Mouse (Mus musculus) embryonic facial prominence, embryonic 13.5 days (tissue): ENCODE data around the gene Schip1. TPM values are rescaled to one million over a fixed set of nuclear protein-coding genes. Genes with fewer than 3 reads are reported as not detected.

Source experiments
- ATAC-seq: fragments of 200-750 bp; cut with Nextera tagmentation; 2 replicates; pipeline ENCODE4 v1.8.0; 2017; ENCODE audit warnings: low read depth; ENCODE audit not compliant: insufficient number of reproducible peaks, insufficient read depth, low FRiP score, low TSS enrichment
- H3K27ac ChIP-seq: fragments of 300-500 bp; sonication (generic); 2 replicates; pipeline ENCODE4 v1.5.1; 2015; ENCODE audit warnings: moderate library complexity, mild to moderate bottlenecking, inconsistent platforms
- H3K27me3 ChIP-seq: fragments of 300-500 bp; sonication (generic); 2 replicates; pipeline ENCODE4 v1.6.1; 2015; ENCODE audit warnings: mild to moderate bottlenecking, inconsistent platforms
- H3K36me3 ChIP-seq: fragments of 300-500 bp; sonication (generic); 2 replicates; pipeline ENCODE4 v1.6.1; 2015; ENCODE audit warnings: mild to moderate bottlenecking, inconsistent platforms
- H3K4me1 ChIP-seq: fragments of 300-500 bp; sonication (generic); 2 replicates; pipeline ENCODE4 v1.6.1; 2015; ENCODE audit warnings: inconsistent platforms
- H3K4me2 ChIP-seq: fragments of 300-500 bp; sonication (generic); 2 replicates; pipeline ENCODE4 v1.6.1; 2015; ENCODE audit warnings: moderate library complexity, mild to moderate bottlenecking, inconsistent platforms
- H3K4me3 ChIP-seq: fragments of 300-500 bp; sonication (generic); 2 replicates; pipeline ENCODE4 v1.5.1; 2015; ENCODE audit warnings: mild to moderate bottlenecking, inconsistent platforms
- H3K9ac ChIP-seq: fragments of 300-500 bp; sonication (generic); 2 replicates; pipeline ENCODE4 v1.6.1; 2015; ENCODE audit warnings: mild to moderate bottlenecking, inconsistent platforms
- H3K9me3 ChIP-seq: fragments of 300-500 bp; sonication (generic); 2 replicates; pipeline ENCODE4 v1.6.1; 2016; ENCODE audit warnings: inconsistent platforms
- WGBS: fragments of 180-500 bp; shearing (Covaris S2); methylation state at CpG from one replicate; pipeline ENCODE4 v1.1.7; 2015; ENCODE audit warnings: mixed read lengths; 5-methylcytosine and 5-hydroxymethylcytosine counted together
- polyA plus RNA-seq: library from polyadenylated mRNA; unstranded; fragments of >200 nt; fragmentation: Nextera tagmentation; extraction: Ambion mirVana; gene quantifications from 2 replicates; pipeline ENCODE4 v1.2.1, GENCODE M21; 2015

Gene Schip1
- polyA plus RNA-seq, 1 experiment from 2014 or later: 20.5 TPM

DNA sequence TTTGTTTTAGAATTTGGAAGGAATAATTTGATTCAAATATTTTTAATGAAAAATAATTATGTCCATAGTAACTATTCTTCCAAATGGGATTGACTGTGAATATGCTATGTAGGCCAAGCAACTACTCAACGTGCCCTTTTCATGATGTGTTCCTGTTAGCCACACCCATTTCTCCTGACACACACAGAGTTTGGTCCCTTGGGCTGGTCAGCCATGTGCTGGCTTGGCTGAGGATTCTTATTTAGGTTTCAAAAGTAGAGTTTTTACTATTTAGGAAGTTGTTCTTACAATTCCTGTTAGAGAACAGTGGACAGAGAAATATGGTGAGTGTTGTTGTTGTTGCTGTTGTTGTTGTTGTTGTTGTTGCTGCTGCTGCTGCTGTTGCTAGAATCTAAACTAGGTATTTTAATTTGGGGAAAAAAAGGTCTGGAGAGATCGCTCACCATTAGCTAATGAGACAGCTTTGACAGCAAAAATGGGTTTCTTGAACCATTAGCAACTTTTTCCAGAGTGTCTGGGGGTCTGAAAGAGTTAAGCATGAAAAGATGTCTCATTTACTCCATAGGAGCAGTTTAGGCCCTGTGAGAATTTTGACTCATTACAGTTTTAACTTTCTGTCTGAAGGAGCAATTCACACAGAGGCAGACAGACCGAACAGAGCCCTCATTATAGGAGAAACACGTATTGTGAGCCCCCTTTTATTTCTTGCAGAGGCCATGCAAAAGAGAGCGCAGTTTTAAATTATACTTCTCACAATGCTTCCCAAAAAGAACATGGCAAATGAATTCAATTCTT, 74.4 kb downstream of the Schip1 start:
- Histone ChIP-seq H3K9me3 (no peaks in the 10 kb centered on the region), H3K4me1 (no peaks in the 10 kb centered on the region), H3K36me3 (no peaks in the 10 kb centered on the region), H3K4me2 (no peak overlapping the region), H3K4me3 (no peak overlapping the region), H3K27ac (no peak overlapping the region), H3K27me3 (no peaks in the 10 kb centered on the region), H3K9ac (no peak overlapping the region)
- no peak for ATAC-seq
- 64% methylated on average over 5 of the region's 5 CpGs for WGBS

- Histone ChIP-seq H3K36me3 (no peaks in the 10 kb centered on the region), H3K4me2 (no peak overlapping the region), H3K27me3 (no peaks in the 10 kb centered on the region), H3K4me1 (no peaks in the 10 kb centered on the region), H3K9ac (no peak overlapping the region), H3K9me3 (no peaks in the 10 kb centered on the region), H3K27ac (no peak overlapping the region), H3K4me3 (no peak overlapping the region)
- WGBS: 83% methylated on average over 8 of the region's 8 CpGs
- ATAC-seq: no peak
These were observed 86.1 kb downstream of the Schip1 start for GRCm38 (mm10) chr3:68150688-68151087.

DNA sequence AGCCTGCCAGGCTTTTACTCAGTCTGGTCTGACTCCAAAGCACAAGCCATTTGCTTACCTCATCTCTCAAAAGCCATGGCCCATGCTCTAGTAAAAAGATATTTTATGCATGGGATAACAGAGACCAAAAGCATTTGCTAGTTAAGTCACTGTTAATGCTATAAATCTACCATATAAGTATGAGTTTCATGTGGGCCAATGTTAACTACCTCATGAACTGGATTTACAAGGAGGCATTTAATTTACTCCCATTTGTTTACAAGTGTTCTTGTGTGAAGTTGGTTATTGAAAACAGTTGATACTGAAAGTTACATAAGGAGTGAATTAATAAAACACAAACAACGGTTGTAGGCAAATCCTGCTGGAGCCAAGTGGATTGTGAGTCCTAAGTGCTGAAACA, 95.6 kb downstream of the Schip1 start:
- Histone ChIP-seq H3K4me2 (no peak overlapping the region), H3K9ac (no peak overlapping the region), H3K9me3 (no peaks in the 10 kb centered on the region), H3K4me3 (no peak overlapping the region), H3K27ac (no peak overlapping the region), H3K27me3 (no peaks in the 10 kb centered on the region), H3K36me3 (no peaks in the 10 kb centered on the region), H3K4me1 (no peaks in the 10 kb centered on the region)
- WGBS: 40% methylated on average over 1 of the region's 1 CpGs
- no peak for ATAC-seq

GRCm38 (mm10) chr3:68160760-68161159, 96.2 kb downstream of the Schip1 start:
- ATAC-seq: no peak
- WGBS: 76% methylated on average over 3 of the region's 3 CpGs
- no peaks in the 10 kb centered on the region for H3K9me3 ChIP-seq
- no peaks in the 10 kb centered on the region for H3K36me3 ChIP-seq
- H3K4me2 ChIP-seq: no peak overlapping the region
- H3K27me3 ChIP-seq: no peaks in the 10 kb centered on the region
- H3K27ac ChIP-seq: no peak overlapping the region
- no peak overlapping the region for H3K4me3 ChIP-seq
- H3K9ac ChIP-seq: no peak overlapping the region
- H3K4me1 ChIP-seq: no peaks in the 10 kb centered on the region

GRCm38 (mm10) chr3:68178248-68178647, 113.6 kb downstream of the Schip1 start:
- H3K9ac ChIP-seq: no peak overlapping the region
- no peak for ATAC-seq
- H3K9me3 ChIP-seq: no peaks in the 10 kb centered on the region
- H3K4me3 ChIP-seq: no peak overlapping the region
- H3K4me2 ChIP-seq: no peak overlapping the region
- H3K4me1 ChIP-seq: no peaks in the 10 kb centered on the region
- no peaks in the 10 kb centered on the region for H3K27me3 ChIP-seq
- no peaks in the 10 kb centered on the region for H3K36me3 ChIP-seq
- WGBS: 73% methylated on average over 1 of the region's 1 CpGs
- no peak overlapping the region for H3K27ac ChIP-seq

- 59% methylated on average over 8 of the region's 8 CpGs for WGBS
- no peak overlapping the region for H3K4me2 ChIP-seq
- H3K27me3 ChIP-seq: no peaks in the 10 kb centered on the region
- no peak overlapping the region for H3K27ac ChIP-seq
- no peaks in the 10 kb centered on the region for H3K36me3 ChIP-seq
- H3K4me1 ChIP-seq: no peaks in the 10 kb centered on the region
- no peak for ATAC-seq
- H3K9me3 ChIP-seq: no peaks in the 10 kb centered on the region
- H3K4me3 ChIP-seq: no peak overlapping the region
- no peak overlapping the region for H3K9ac ChIP-seq
These were observed 122.9 kb downstream of the Schip1 start for GRCm38 (mm10) chr3:68187471-68187870.

DNA sequence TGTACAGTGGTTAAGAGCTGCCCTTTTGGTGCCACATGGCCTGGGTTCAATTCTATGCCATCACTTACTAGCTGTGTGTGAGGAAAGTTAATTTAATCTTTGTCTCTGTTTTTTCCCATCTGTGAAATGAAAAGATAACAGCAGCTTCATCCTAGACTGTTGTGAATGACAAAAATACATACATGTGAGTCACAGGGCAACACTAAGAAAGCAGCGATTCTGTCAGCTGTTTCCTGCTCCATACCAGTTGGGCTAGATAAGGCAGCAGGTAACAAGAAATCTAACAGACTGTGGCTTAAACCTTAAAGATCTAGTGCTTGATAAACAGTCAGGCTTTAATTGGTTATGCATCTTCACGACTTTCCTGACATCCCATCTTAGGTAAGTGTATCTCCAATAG, 124.5 kb downstream of the Schip1 start:
- no peak overlapping the region for H3K27ac ChIP-seq
- H3K4me3 ChIP-seq: no peak overlapping the region
- H3K4me2 ChIP-seq: no peak overlapping the region
- ATAC-seq: no peak
- H3K4me1 ChIP-seq: no peaks in the 10 kb centered on the region
- WGBS: 80% methylated on average over 2 of the region's 2 CpGs
- H3K9ac ChIP-seq: no peak overlapping the region
- H3K27me3 ChIP-seq: no peaks in the 10 kb centered on the region
- H3K9me3 ChIP-seq: no peaks in the 10 kb centered on the region
- no peaks in the 10 kb centered on the region for H3K36me3 ChIP-seq

DNA sequence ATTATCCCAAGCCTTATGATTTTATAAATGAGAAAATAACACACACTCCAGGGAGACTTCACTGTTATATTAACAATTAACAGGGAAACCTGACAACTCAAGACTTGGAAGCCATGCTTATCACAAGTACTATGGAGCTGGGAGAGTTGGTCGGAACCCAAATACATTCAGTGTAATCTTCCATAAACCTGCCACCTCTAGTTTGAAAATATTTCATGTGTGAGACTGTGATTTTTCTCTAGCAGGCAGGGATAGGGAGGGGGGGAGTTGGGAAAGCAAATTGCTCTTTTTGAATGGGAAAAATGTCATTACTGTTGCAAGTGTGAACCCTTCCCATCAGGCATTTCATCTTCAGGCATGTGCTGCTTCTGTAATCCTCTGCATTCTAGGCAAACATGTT, 132.3 kb downstream of the Schip1 start:
- no peak for ATAC-seq
- no peaks in the 10 kb centered on the region for H3K36me3 ChIP-seq
- H3K4me1 ChIP-seq: no peaks in the 10 kb centered on the region
- H3K9ac ChIP-seq: no peak overlapping the region
- no peak overlapping the region for H3K4me2 ChIP-seq
- H3K27ac ChIP-seq: no peak overlapping the region
- no peak overlapping the region for H3K4me3 ChIP-seq
- no peaks in the 10 kb centered on the region for H3K9me3 ChIP-seq
- 94% methylated on average over 1 of the region's 1 CpGs for WGBS
- no peaks in the 10 kb centered on the region for H3K27me3 ChIP-seq

- H3K4me2 ChIP-seq: no peak overlapping the region
- WGBS: 43% methylated on average over 1 of the region's 1 CpGs
These were observed 136.6 kb downstream of the Schip1 start for GRCm38 (mm10) chr3:68201214-68201613.

GRCm38 (mm10) chr3:68202162-68202902, 137.7 kb downstream of the Schip1 start:
- no peak overlapping the region for H3K4me2 ChIP-seq
- no peak overlapping the region for H3K4me3 ChIP-seq
- ATAC-seq: no peak
- no peaks in the 10 kb centered on the region for H3K27me3 ChIP-seq
- H3K27ac ChIP-seq: no peak overlapping the region
- no peaks in the 10 kb centered on the region for H3K36me3 ChIP-seq
- 80% methylated on average over 4 of the region's 4 CpGs for WGBS
- no peak overlapping the region for H3K9ac ChIP-seq
- no peaks in the 10 kb centered on the region for H3K9me3 ChIP-seq
- no peaks in the 10 kb centered on the region for H3K4me1 ChIP-seq

More at GRCm38 (mm10) chr3:68201214-68201613, 136.6 kb downstream of the Schip1 start:
- H3K9me3 ChIP-seq: no peaks in the 10 kb centered on the region
- no peaks in the 10 kb centered on the region for H3K4me1 ChIP-seq
- H3K27me3 ChIP-seq: no peaks in the 10 kb centered on the region
- ATAC-seq: no peak
- H3K36me3 ChIP-seq: no peaks in the 10 kb centered on the region
- H3K27ac ChIP-seq: no peak overlapping the region
- H3K4me3 ChIP-seq: no peak overlapping the region
- no peak overlapping the region for H3K9ac ChIP-seq

GRCm38 (mm10) chr3:68203934-68204467, 139.4 kb downstream of the Schip1 start:
- Histone ChIP-seq H3K4me1 (no peaks in the 10 kb centered on the region), H3K36me3 (no peaks in the 10 kb centered on the region), H3K9me3 (no peaks in the 10 kb centered on the region), H3K9ac (no peak overlapping the region), H3K4me3 (no peak overlapping the region), H3K27me3 (no peaks in the 10 kb centered on the region), H3K4me2 (no peak overlapping the region), H3K27ac (no peak overlapping the region)
- 64% methylated on average over 4 of the region's 4 CpGs for WGBS
- ATAC-seq: no peak

DNA sequence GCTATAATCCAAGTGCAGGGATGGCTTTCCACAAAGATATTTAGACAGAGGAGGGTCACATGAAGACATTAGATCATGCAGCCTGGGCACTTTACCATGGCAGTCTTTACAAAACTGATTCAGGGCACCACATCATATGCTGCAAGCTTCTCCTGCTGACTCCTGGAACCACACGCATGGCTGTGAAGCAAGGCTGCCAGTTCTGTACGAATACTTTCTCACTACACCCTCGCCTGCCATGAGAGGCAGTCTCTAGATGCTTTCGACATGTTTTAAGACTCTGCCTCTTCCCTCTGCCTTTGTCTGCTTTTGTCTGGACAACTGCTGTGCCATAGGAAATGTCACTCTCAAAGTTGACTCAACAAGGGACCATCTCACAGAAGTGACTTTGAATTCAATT, 145.8 kb downstream of the Schip1 start:
- Histone ChIP-seq H3K9me3 (no peaks in the 10 kb centered on the region), H3K9ac (no peak overlapping the region), H3K27ac (no peak overlapping the region), H3K4me1 (0 out of 2 replicates have a peak, but pooled peaks cover 3% of the 10 kb centered on the region), H3K27me3 (no peaks in the 10 kb centered on the region), H3K36me3 (no peaks in the 10 kb centered on the region), H3K4me3 (no peak overlapping the region), H3K4me2 (no peak overlapping the region)
- WGBS: 73% methylated on average over 4 of the region's 4 CpGs
- ATAC-seq: no peak
